Mouse (Mus musculus): ENCODE results near the gene Zfp2. TPM values are rescaled to one million over a fixed set of nuclear protein-coding genes. Genes with fewer than 3 reads are reported as not detected.
A peak's percentile ranks its signal among the peaks of the same experiment; 100 is the strongest.

Zfp2 gene
- total RNA-seq (2021), result 1 to 10 TPM; 2.8 to 3.7 TPM

GRCm38 (mm10) chr11:50915671-50916320, at the start of gene Zfp2:
Gene Zfp2, minus strand, starts transcription at chr11:50916165.
- DNase-seq, result peak; percentile 93

GRCm38 (mm10) chr11:50964886-50965285, 48.9 kb upstream of the Zfp2 start:
- DNase-seq, result no peak

- DNase-seq, result no peak
These were observed 37.7 kb upstream of the Zfp2 start, which contains the start of gene Prop1 for GRCm38 (mm10) chr11:50953665-50954064. Gene Prop1, minus strand, starts transcription at chr11:50953765.

- no peak for DNase-seq
These were observed 36.3 kb upstream of the Zfp2 start for GRCm38 (mm10) chr11:50952290-50952689.

GRCm38 (mm10) chr11:50943506-50943905, 27.5 kb upstream of the Zfp2 start, which contains the start of gene 4933414I15Rik:
Gene 4933414I15Rik, minus strand, starts transcription at chr11:50943765.
- no peak for DNase-seq

- no peak for DNase-seq
These were observed 26.4 kb upstream of the Zfp2 start for GRCm38 (mm10) chr11:50942386-50942785.

- peak; percentile 37 for DNase-seq
These were observed 23.8 kb upstream of the Zfp2 start for GRCm38 (mm10) chr11:50939621-50940366.

- no peak for DNase-seq
These were observed 22.5 kb upstream of the Zfp2 start for GRCm38 (mm10) chr11:50938435-50938834.

GRCm38 (mm10) chr11:50932040-50932439, 16.1 kb upstream of the Zfp2 start:
- no peak for DNase-seq

GRCm38 (mm10) chr11:50931451-50931866, 15.5 kb upstream of the Zfp2 start, which contains the start of gene Zfp354b:
Gene Zfp354b, minus strand, starts transcription at chr11:50931633.
- peak; percentile 77 for DNase-seq

GRCm38 (mm10) chr11:50931021-50931420, 15.1 kb upstream of the Zfp2 start:
- DNase-seq, result peak; percentile 13

GRCm38 (mm10) chr11:50930469-50931014, 14.6 kb upstream of the Zfp2 start:
- DNase-seq, result no peak

- no peak for DNase-seq
These were observed 1.5 kb downstream of the Zfp2 start for GRCm38 (mm10) chr11:50914461-50914860.

- DNase-seq, result no peak
These were observed 2.7 kb downstream of the Zfp2 start for GRCm38 (mm10) chr11:50913301-50913700.

- no peak for DNase-seq
These were observed 7.8 kb downstream of the Zfp2 start for GRCm38 (mm10) chr11:50908136-50908535.

- DNase-seq, result no peak
These were observed 18.6 kb downstream of the Zfp2 start for GRCm38 (mm10) chr11:50897359-50897758.

- DNase-seq, result peak; percentile 7
These were observed 23.5 kb downstream of the Zfp2 start for GRCm38 (mm10) chr11:50892441-50892840.

- peak; percentile 86 for DNase-seq
These were observed 28.4 kb downstream of the Zfp2 start, which contains the start of gene Zfp454 for GRCm38 (mm10) chr11:50887390-50888128. Gene Zfp454, minus strand, starts transcription at chr11:50887651.

GRCm38 (mm10) chr11:50886933-50887293, 29.1 kb downstream of the Zfp2 start:
- DNase-seq, result peak; percentile 26

GRCm38 (mm10) chr11:50886231-50886932, 29.6 kb downstream of the Zfp2 start:
- peak; percentile 21 for DNase-seq

- no peak for DNase-seq
These were observed 32.2 kb downstream of the Zfp2 start for GRCm38 (mm10) chr11:50883756-50884155.

- DNase-seq, result no peak
These were observed 37.3 kb downstream of the Zfp2 start for GRCm38 (mm10) chr11:50878641-50879040.

All from heart, postnatal 4 days (tissue).